Mouse (Mus musculus): ENCODE measurements at regions not wholly inside any gene's neighbourhood (a gene's known extent, or its start where the extent isn't known, plus 50 kb on each side); places are given as distances from the start of the nearest gene placed in this dataset.

- no peak for DNase-seq (ENCODE audit: low spot score)
Observed at GRCm38 (mm10) chr2:131673351-131673750, 111.3 kb upstream of the Adra1d start.

GRCm38 (mm10) chr2:131672646-131673045, 110.6 kb upstream of the Adra1d start:
- DNase-seq (ENCODE audit: low spot score), result peak; percentile 26

DNA sequence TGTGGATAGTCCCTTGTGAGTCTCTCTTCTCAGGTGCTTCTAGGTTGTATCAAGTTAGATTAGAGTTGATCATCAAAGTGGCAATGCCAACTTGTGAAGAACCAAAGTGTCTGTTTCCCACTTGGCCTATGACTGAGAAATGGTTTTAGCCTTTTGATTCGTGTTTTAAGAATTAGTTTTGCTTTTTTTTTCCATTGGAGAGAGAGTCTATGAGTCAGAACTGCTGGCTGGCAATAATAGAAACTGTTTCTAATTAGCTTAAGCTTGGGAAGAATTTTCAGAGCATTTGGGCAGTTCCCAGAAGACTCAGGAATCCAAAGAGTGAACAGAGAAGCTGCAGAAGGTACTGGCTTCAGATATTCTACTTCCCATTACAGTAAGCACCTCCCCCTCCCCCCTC, 110.1 kb upstream of the Adra1d start:
- peak; percentile 21 for DNase-seq (ENCODE audit: low spot score)

DNA sequence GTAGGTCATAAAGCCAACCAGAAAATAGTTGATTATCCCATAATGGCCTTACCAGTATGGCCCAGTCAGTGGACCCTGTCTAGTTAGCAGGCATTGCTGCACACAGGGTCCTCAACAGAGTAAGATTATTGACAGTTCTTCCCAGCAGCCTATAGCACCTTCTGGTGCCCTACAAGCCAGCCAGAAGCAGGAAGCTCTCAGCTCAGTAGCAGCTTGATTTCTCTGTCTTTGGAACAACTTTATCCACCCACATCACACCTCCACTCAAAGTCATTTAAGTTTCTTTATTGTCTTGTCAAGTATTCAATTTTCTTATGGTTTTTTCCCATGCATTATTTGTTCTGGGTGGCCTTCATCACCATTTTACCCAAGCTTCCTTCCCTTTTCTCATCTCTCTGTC, 108.8 kb upstream of the Adra1d start:
- no peak for DNase-seq (ENCODE audit: low spot score)

DNA sequence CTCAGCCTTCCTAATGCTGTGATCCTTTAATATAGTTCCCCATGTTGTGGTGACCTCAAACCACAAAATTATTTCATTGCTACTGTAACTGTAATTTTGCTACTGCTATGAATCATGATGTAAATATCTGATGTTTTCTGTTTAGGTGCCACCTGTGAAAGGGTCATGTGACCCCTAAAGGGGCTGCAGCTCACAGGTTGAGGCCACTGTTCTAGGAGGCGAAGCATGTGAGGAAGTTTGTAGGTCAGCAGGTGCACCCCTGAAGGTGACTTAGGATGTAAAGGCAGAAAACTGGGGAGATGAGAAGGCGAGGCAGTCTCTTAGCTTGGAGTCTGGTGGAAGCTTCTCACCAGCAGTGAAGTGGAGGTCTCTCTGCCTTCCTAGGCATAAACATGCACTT, 105.8 kb upstream of the Adra1d start:
- no peak for DNase-seq (ENCODE audit: low spot score)

DNA sequence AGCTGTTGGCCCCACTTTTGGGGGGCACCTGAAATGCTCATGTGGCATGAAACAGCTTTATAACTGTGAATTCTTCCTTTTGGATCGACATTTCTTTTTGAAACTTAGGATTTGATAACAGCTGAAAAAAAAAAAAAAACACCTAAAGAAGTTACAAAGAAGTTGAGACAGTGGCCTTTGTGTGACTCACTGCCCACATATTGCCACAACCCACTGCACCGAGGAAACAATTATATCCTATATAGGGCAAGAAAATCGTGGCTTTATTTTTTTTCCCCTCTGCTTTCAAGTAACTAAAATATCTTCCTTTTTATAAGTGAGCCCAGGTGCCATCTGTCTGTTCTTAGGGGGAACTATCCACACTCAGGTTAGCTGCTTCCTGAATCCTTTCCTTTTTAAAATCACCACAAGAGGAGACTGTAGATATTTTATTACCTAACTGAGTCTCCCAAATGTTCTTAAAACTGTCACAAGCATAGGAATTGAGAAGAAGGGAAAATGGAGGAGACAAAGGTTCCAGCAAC, 104.8 kb upstream of the Adra1d start:
- DNase-seq (ENCODE audit: low spot score), result no peak

- no peak for DNase-seq (ENCODE audit: low spot score)
Observed at GRCm38 (mm10) chr2:131664575-131664974, 102.5 kb upstream of the Adra1d start.

DNA sequence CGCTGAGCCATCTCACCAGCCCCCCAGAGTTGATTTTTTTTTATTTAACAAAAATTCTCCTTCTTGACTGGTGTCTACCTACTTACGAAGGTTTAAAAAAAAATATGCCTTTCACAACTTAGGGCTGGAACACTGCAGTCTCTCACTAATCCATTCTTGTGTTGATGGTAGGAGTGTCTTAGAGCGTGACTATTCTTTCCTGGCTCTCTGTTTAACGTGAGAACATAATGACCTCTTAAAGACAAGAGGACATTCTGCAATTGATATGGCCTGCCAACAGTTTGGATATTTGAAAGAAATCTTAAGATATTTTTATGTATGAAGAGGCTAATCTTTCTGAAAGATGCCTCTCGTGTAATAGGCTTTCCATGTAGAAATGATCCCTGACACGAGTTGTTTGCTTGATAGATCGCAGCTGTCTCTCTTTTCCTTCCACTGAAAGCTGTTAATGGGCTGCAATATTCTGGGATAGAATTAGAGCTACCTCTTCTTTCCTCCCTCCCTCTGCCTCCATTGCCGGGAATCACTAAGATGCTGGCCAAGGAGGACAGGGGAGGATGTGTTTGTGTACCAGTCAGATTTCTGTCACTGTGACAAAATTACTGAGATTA, 101.2 kb upstream of the Adra1d start:
- no peak for DNase-seq (ENCODE audit: low spot score)

GRCm38 (mm10) chr2:131652197-131652596, 90.1 kb upstream of the Adra1d start:
- DNase-seq (ENCODE audit: low spot score), result no peak

DNA sequence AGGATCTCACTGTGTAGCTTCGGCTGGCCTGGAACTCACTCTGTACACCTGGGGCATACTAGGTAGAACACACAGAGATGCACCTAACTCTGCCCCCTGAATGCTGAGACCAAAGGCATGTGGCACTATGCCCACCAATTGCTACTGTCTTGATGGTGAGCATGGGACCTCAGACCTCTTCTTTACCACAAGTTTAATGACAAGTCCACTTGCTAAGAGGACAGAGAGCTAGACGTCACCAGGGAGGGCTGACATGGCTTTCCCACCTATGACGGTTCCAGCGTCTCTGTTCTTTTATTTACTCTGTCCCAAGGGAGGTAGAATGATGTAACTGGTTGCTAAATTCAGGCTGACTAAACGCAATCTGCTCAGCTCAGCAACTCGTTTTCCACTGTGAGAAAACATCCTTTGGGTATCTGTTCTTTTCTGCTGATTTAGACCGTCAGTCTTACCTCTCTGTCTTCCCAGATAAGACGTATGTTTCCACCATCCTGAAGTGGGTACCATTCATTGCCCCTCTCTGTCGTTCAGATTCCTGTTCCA, 88.6 kb upstream of the Adra1d start:
- no peak for DNase-seq (ENCODE audit: low spot score)

GRCm38 (mm10) chr2:131644166-131644858, 82.2 kb upstream of the Adra1d start:
- no peak for DNase-seq (ENCODE audit: low spot score)

- peak; percentile 50 for DNase-seq (ENCODE audit: low spot score)
Observed at GRCm38 (mm10) chr2:131642456-131642855, 80.4 kb upstream of the Adra1d start.

GRCm38 (mm10) chr2:131638996-131639605, 77.0 kb upstream of the Adra1d start:
- no peak for DNase-seq (ENCODE audit: low spot score)

DNA sequence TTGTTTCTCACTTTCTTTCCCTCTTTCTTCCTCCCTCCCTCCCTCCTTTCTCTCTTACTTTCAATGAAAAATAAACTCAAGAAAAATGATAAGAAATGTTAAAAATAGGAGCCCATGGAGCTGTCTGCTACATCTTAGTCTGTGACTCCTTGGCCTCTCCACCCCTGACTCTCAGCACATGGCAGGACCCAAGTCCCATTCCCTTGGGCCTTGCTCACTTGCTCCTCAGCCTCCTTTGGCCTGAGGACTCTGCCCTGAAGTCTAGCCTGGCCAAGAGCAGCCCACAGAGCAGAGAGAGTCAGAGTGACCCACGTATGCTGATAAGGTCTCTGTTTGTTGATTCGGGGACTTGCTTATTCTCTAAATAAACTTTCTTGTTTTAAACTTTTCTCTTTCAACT, 73.7 kb upstream of the Adra1d start:
- no peak for DNase-seq (ENCODE audit: low spot score)

GRCm38 (mm10) chr2:131617916-131618315, 55.8 kb upstream of the Adra1d start:
- DNase-seq (ENCODE audit: low spot score), result no peak

- DNase-seq (ENCODE audit: low spot score), result no peak
Observed at GRCm38 (mm10) chr2:131612486-131612885, 50.4 kb upstream of the Adra1d start.

Measured in layer of hippocampus, adult 11-12 months (tissue).